Mouse (Mus musculus): ENCODE results near the gene Npdc1. TPM values are rescaled to one million over a fixed set of nuclear protein-coding genes. Genes with fewer than 3 reads are reported as not detected.

The Npdc1 gene
- total and polyA plus RNA-seq, 3 experiments, result not detected

GRCm38 (mm10) chr2:25441067-25441466, 41.9 kb downstream of the Npdc1 start:
- Histone ChIP-seq H3K4me1 (ENCODE audit: control insufficient read depth in 1 of 2, insufficient read depth in 2 of 2, low read length in 2 of 2) (no peaks in the 10 kb centered on the region), H3K4me3 (ENCODE audit: control insufficient read depth in 1 of 2, insufficient read depth in 1 of 2, low read depth in 2 of 2, low read length in 2 of 2) (no peak overlapping the region), H3K27me3 (ENCODE audit: control insufficient read depth in 1 of 2, insufficient read depth in 2 of 2, low read length in 2 of 2) (no peaks in the 10 kb centered on the region), H3K27ac (ENCODE audit: control insufficient read depth, low read depth, low read length) (no peak overlapping the region), H3K9ac (ENCODE audit: control insufficient read depth, low read depth, low read length, poor library complexity, severe bottlenecking) (no peak overlapping the region), H3K9me3 (replicated peaks; ENCODE audit: insufficient read depth, low read length) (no peaks in the 10 kb centered on the region), H3K36me3 (ENCODE audit: control insufficient read depth in 1 of 2, insufficient read depth in 2 of 2, low read length in 2 of 2) (no peaks in the 10 kb centered on the region; a peak in 1 of 4 replicates), H3K79me2 (ENCODE audit: control insufficient read depth, insufficient read depth, low read length, poor library complexity) (no peaks in the 10 kb centered on the region)
- no peak for DNase-seq (ENCODE audit: low read depth, low spot score)
- TF ChIP-seq ZNF384 (IDR thresholded peaks at IDR 0.05; ENCODE audit: low read depth, low read length), result no peak

- TF ChIP-seq MYB (IDR thresholded peaks at IDR 0.05; ENCODE audit: low read depth, low read length) (no peak), ETS1 (IDR thresholded peaks at IDR 0.05; ENCODE audit: low read depth, low read length) (no peak), TCF12 (IDR thresholded peaks at IDR 0.05; ENCODE audit: low read depth, low read length) (no peak), GATA1 (IDR thresholded peaks at IDR 0.05; ENCODE audit: low read depth, low read length) (no peak), POLR2AphosphoS5 (IDR thresholded peaks at IDR 0.05; ENCODE audit: borderline replicate concordance, low read depth, low read length) (no peak), ZC3H11A (IDR thresholded peaks at IDR 0.05; ENCODE audit: low read depth, low read length) (no peak), MXI1 (IDR thresholded peaks at IDR 0.05; ENCODE audit: low read depth, low read length) (no peak), JUND (IDR thresholded peaks at IDR 0.05; ENCODE audit: low read depth, low read length) (no peak), SIN3A (IDR thresholded peaks at IDR 0.05; ENCODE audit: low read length) (no peak), ZMIZ1 (IDR thresholded peaks at IDR 0.05; ENCODE audit: low read depth, low read length) (no peak), ZNF384 (IDR thresholded peaks at IDR 0.05; ENCODE audit: low read depth, low read length) (no peak), GABPA (IDR thresholded peaks at IDR 0.05; ENCODE audit: low read depth, low read length) (no peak), TAL1 (IDR thresholded peaks at IDR 0.05; ENCODE audit: low read length) (no peak), SMC3 (IDR thresholded peaks at IDR 0.05; ENCODE audit: low read depth, low read length) (no peak), CTCF (IDR thresholded peaks at IDR 0.05 in 2 of 3, conservative IDR thresholded peaks at IDR 0.05 in 1 of 3; ENCODE audit: control insufficient read depth in 1 of 3, insufficient read depth in 1 of 3, low read depth in 2 of 3, low read length in 3 of 3, poor library complexity in 1 of 3, severe bottlenecking in 1 of 3) (no peak), RAD21 (IDR thresholded peaks at IDR 0.05; ENCODE audit: low read depth, low read length) (no peak), USF2 (IDR thresholded peaks at IDR 0.05; ENCODE audit: borderline replicate concordance in 1 of 2, insufficient read depth in 1 of 2, low read depth in 1 of 2, low read length in 2 of 2) (no peak), BHLHE40 (IDR thresholded peaks at IDR 0.05; ENCODE audit: borderline replicate concordance, low read depth, low read length) (no peak)
- H3K9ac ChIP-seq (ENCODE audit: control insufficient read depth, low read depth, low read length, poor library complexity, severe bottlenecking), result no peak overlapping the region
- H3K27me3 ChIP-seq (ENCODE audit: control insufficient read depth in 1 of 2, insufficient read depth in 2 of 2, low read length in 2 of 2), result no peaks in the 10 kb centered on the region
- H3K9me3 ChIP-seq (replicated peaks; ENCODE audit: insufficient read depth, low read length), result no peaks in the 10 kb centered on the region
- H3K4me1 ChIP-seq (ENCODE audit: control insufficient read depth in 1 of 2, insufficient read depth in 2 of 2, low read length in 2 of 2), result no peaks in the 10 kb centered on the region
- H3K4me3 ChIP-seq (ENCODE audit: control insufficient read depth in 1 of 2, insufficient read depth in 1 of 2, low read depth in 2 of 2, low read length in 2 of 2), result no peak overlapping the region
- no peak for DNase-seq (ENCODE audit: low read depth, low spot score)
- no peaks in the 10 kb centered on the region; a peak in 1 of 4 replicates for H3K36me3 ChIP-seq (ENCODE audit: control insufficient read depth in 1 of 2, insufficient read depth in 2 of 2, low read length in 2 of 2)
- no peak overlapping the region for H3K27ac ChIP-seq (ENCODE audit: control insufficient read depth, low read depth, low read length)
- H3K79me2 ChIP-seq (ENCODE audit: control insufficient read depth, insufficient read depth, low read length, poor library complexity), result no peaks in the 10 kb centered on the region
Measured at GRCm38 (mm10) chr2:25442682-25443081, 43.5 kb downstream of the Npdc1 start.
